Mouse (Mus musculus) olfactory bulb, adult 2 months (tissue): ENCODE measurements around the gene Gm5141. TPM values are rescaled to one million over a fixed set of nuclear protein-coding genes. Genes with fewer than 3 reads are reported as not detected.
"Not testable (repeated sequence)": the region's sequence is repeated elsewhere in the genome, so short reads cannot be mapped to it uniquely, and the experiment has no call there.

Source experiments
- H3K27ac ChIP-seq: fragments of 200-500 bp; 2 replicates; pipeline ENCODE4 v1.5.1; 2012; ENCODE audit warnings: low read depth, low read length; ENCODE audit not compliant: insufficient read depth
- H3K4me1 ChIP-seq: fragments of 200-500 bp; 2 replicates; pipeline ENCODE4 v1.6.1; 2012; ENCODE audit warnings: low read length; ENCODE audit not compliant: control insufficient read depth, insufficient read depth
- H3K4me3 ChIP-seq: fragments of 200-500 bp; 2 replicates; pipeline ENCODE4 v1.5.1; 2012; ENCODE audit warnings: mild to moderate bottlenecking, low read depth, low read length, moderate library complexity; ENCODE audit not compliant: insufficient read depth
- CTCF ChIP-seq: fragments of 200-500 bp; IDR thresholded peaks from 2 replicates; pipeline ENCODE4 v1.5.1; 2012; ENCODE audit warnings: low read depth, mild to moderate bottlenecking, low read length, moderate library complexity; ENCODE audit not compliant: insufficient read depth
- POLR2A ChIP-seq: fragments of 200-500 bp; IDR thresholded peaks from 2 replicates; pipeline ENCODE4 v1.6.1; 2012; ENCODE audit warnings: mild to moderate bottlenecking, low read depth, low read length, moderate library complexity; ENCODE audit not compliant: insufficient read depth
- WGBS: fragments of 180-500 bp; shearing (Covaris S2); methylation state at CpG from one replicate; pipeline ENCODE4 v1.1.7; 2018; 5-methylcytosine and 5-hydroxymethylcytosine counted together
- polyA plus RNA-seq: library from polyadenylated mRNA; stranded (reverse); fragments of >200 nt; gene quantifications from 2 replicates; pipeline ENCODE4 v1.2.4, GENCODE M21; 2012; ENCODE audit warnings: low replicate concordance; ENCODE audit not compliant: missing spikeins, insufficient read depth, insufficient read length

The Gm5141 gene
- polyA plus RNA-seq: not detected in 2 replicates

- 5% methylated on average over 23 of the region's 23 CpGs for WGBS
- H3K4me1 ChIP-seq, H3K27ac ChIP-seq: not testable (repeated sequence)
- H3K4me3 ChIP-seq: peak within 1 kb of the TSS; percentile 58
Observed at GRCm38 (mm10) chr13:62785199-62786134, at the start of gene Gm5141. Gm5141 (minus strand) TSS chr13:62785808.

DNA sequence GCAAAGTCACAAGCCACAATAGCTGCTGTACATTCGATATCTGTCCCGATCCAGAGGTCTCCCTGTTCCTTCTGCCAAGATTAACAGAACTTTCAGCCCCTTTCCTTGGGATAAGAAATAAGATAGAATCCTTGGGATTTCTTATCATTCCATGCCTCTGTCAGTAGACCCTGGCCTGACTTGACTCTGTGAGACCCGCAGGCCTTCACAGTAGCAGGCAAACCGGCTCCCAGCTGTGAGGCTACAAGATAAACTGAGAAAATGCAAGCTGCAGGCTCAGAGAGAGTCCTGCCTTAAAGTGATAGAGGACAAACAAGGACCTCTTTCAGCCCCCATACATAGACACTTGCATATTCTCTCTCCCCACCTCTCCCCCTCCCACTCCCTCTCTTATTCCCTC, 47.7 kb upstream of the Gm5141 start:
- no peak overlapping the region for H3K4me3 ChIP-seq
- WGBS: 46% methylated on average over 4 of the region's 4 CpGs
- H3K27ac ChIP-seq: no peak overlapping the region
- TF ChIP-seq POLR2A (no peak), CTCF (no peak)
- H3K4me1 ChIP-seq: no peaks in the 10 kb centered on the region

DNA sequence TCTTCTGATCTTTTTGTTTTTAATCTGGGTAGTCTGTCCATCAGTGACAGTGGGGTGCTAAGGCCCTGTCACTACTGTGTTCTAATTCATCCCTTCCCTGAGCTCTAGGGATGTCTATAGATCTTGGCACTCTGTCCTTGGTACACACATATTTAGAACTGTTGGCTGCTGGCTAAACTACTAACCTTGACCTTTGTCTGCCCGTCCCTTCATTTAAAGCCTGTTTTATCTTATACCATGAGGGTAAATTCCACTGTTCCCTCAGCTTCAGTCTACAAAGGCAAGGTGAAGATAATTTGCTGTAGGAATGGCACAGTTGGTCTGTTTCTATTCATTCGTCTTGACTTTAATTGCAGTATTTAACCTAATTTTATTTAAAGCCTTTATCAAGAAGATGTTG, 46.6 kb upstream of the Gm5141 start:
- H3K4me3 ChIP-seq: no peak overlapping the region
- H3K27ac ChIP-seq: no peak overlapping the region
- 66% methylated on average over 2 of the region's 2 CpGs for WGBS
- no peaks in the 10 kb centered on the region for H3K4me1 ChIP-seq
- TF ChIP-seq CTCF: no peak
- no peak for TF ChIP-seq POLR2A

- H3K4me1 ChIP-seq, H3K4me3 ChIP-seq, H3K27ac ChIP-seq: not testable (repeated sequence)
- 78% methylated on average over 3 of the region's 3 CpGs for WGBS
Observed at GRCm38 (mm10) chr13:62815705-62816104, 30.1 kb upstream of the Gm5141 start.

DNA sequence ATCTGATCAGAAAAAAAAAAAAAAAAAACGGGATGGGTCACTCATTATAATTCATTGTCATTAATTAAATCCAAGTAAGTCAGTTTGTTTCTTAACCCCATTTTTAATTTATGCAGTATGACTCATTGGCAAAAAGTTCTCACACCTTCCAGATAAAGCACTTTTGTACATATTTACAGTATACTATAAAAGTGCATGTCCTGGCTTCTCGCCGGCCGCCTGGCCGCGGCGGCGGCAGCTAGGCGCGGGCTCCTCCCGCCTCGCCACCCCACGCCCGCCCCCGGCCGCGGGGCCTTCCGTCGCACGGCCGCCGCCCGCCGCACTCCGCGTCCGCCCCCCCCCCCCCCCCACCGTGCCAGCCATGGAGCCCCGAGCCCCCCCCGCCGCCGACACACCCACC, 27.1 kb upstream of the Gm5141 start:
- no peaks in the 10 kb centered on the region for H3K4me1 ChIP-seq
- no peak overlapping the region for H3K27ac ChIP-seq
- no peak overlapping the region for H3K4me3 ChIP-seq
- WGBS: 11% methylated on average over 32 of the region's 32 CpGs
- TF ChIP-seq POLR2A (no peak), CTCF (no peak)

DNA sequence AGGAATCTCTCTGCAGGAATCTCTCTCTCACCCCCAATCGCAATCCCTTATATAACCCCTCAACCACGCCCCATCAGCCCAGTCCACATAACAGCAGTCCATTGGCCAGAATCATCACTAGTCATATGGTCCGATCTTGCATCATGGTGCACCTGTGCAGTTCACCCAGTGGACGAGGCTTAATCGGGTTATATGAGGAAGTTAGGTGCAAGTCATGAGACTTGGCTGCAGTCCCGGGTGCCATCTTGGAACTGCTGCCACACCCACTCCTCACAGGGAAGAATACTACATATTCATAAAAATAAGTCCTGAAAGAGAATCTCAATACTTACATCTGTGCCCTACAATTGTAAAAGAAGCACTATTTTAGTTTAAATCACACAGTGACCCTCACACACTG, 22.4 kb upstream of the Gm5141 start:
- 86% methylated on average over 6 of the region's 6 CpGs for WGBS
- H3K4me3 ChIP-seq, H3K4me1 ChIP-seq, H3K27ac ChIP-seq: not testable (repeated sequence)

DNA sequence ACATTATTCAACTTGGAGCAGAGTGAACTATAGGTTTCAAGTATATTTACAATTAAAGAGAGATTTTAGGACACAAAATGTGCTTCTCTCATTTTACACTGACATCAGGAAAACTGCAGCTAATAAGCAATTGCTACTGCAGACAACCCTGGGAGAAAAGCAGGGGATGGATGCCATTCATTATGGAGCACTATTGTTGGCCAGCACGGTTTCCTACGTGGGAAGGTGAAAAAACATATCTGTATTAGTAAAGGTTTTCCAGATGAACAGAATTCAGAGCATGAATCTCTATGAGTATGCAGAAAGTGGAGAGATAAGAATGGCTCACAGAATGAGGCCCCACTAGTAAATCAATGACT, 506 bp upstream of the Gm5141 start:
- not testable (repeated sequence) for H3K4me1 ChIP-seq, H3K27ac ChIP-seq
- peak overlapping the region; percentile 58; the same call in 1 of the 2 replicates for H3K4me3 ChIP-seq
- 21% methylated on average over 2 of the region's 2 CpGs for WGBS

GRCm38 (mm10) chr13:62763806-62764205, 21.8 kb downstream of the Gm5141 start:
- H3K27ac ChIP-seq, H3K4me1 ChIP-seq, H3K4me3 ChIP-seq: not testable (repeated sequence)
- 64% methylated on average over 2 of the region's 2 CpGs for WGBS

DNA sequence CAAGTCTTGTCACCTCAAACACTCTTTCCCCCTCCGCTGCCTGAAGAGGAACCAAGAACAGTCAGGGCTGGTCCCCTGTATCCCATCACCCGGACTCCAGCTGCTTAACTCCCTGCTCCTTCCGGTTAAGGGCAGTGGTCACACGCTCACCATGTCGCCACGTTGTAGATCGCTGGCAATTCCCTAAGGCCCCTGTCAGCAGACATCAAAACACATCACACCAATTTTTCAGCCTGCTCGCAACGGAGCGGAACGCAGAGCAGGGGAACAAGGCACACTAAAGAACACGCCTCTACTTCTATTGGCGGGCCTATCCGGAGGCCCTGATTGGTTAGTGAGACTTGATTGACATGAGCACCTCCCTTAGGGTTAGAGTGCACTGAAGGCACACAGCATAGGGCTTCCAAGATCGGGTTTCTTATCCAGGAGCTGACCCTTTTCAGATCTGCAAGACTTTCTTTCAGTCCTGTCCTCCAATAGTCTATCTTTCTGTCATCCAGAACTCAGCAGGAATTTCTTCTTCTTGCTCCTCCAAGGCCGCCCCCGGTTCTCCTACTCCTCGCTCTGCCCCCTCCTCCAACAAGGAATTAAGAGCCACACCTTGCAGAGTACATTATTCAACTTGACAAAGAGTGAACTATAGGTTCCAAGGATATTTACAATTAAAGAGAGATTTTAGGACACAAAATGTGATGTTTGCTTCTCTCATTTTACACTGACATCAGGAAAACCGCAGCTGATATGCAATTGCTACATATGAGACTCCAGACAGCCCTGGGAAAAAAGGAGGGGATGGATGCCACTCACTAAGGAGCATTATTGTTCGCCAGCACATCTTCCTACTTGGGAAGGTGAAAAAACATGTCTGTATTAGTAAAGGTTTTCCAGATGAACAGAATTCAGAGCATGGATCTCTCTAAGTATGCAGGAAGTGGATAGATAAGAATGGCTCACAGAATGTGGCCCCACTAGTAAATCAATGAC, 24.9 kb downstream of the Gm5141 start, which contains the start of gene Platr25:
Gene Platr25, minus strand, starts transcription at position 278 of the 984 bp plus-strand sequence.
- H3K4me3 ChIP-seq: peak within 1 kb of the TSS; percentile 60
- H3K4me1 ChIP-seq, H3K27ac ChIP-seq: not testable (repeated sequence)
- 9% methylated on average over 20 of the region's 20 CpGs for WGBS

DNA sequence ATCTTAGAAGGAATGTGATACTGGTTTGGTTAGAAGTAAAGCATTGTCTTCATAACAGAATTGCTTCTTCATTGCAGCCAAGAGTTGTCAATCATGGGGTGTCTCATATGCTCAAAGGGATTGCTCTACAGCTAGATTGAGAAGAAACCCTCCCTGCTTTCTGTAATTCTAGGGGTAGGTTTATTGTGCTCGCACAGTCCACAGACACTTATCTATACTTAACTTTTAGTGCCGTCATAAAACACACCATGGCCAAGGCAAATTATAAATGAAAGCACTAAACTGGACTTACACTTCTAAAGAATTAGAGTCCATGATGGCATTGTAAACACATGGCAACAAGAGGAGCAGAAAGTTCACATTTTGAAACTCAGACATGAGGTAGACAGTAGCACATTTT, 52.3 kb downstream of the Gm5141 start:
- WGBS: 99% methylated on average over 2 of the region's 2 CpGs
- Histone ChIP-seq H3K4me1 (no peaks in the 10 kb centered on the region), H3K27ac (no peak overlapping the region), H3K4me3 (no peak overlapping the region)
- TF ChIP-seq CTCF (no peak), POLR2A (no peak)

Other genes starting within 250 kb of the Gm5141 start
- not detected in 2 replicates for gene Zfp935, start 227.3 kb downstream of the Gm5141 start, polyA plus RNA-seq
- gene Zfp934, start 214.6 kb downstream of the Gm5141 start, polyA plus RNA-seq: not detected in 2 replicates
- not detected in 2 replicates for gene 6720489N17Rik, start 161.6 kb downstream of the Gm5141 start, polyA plus RNA-seq
- gene Platr25, start 25.1 kb downstream of the Gm5141 start, polyA plus RNA-seq: not detected in 2 replicates
- not detected in 2 replicates for gene Fbp2, start 72.6 kb upstream of the Gm5141 start, polyA plus RNA-seq
- not detected in 2 replicates for gene Fbp1, start 102.5 kb upstream of the Gm5141 start, polyA plus RNA-seq
- gene 2010111I01Rik, start 179.1 kb upstream of the Gm5141 start, polyA plus RNA-seq: not detected in 2 replicates